Mouse (Mus musculus) limb, embryonic 11.5 days (tissue): ENCODE measurements around the gene Gga3. TPM values are rescaled to one million over a fixed set of nuclear protein-coding genes. Genes with fewer than 3 reads are reported as not detected.

ENCODE experiments used
- ATAC-seq: fragments of 200-750 bp; cut with Nextera tagmentation; 2 replicates; pipeline ENCODE4 v1.8.0; 2017; ENCODE audit warnings: low read depth; ENCODE audit not compliant: insufficient number of reproducible peaks, low FRiP score, low TSS enrichment
- DNase-seq: peaks from one replicate; pipeline ENCODE4 v3.0.0-alpha.2; 2015; ENCODE audit warnings: low spot score
- H3K27ac ChIP-seq: fragments of 300-500 bp; sonication (generic); replicated peaks from 2 replicates; pipeline ENCODE4 v1.5.1; 2014; ENCODE audit warnings: low read depth, mild to moderate bottlenecking, low read length
- H3K27me3 ChIP-seq: fragments of 300-500 bp; sonication (generic); 2 replicates; pipeline ENCODE4 v1.6.1; 2014; ENCODE audit warnings: mild to moderate bottlenecking, low read length, mixed read lengths; ENCODE audit not compliant: control insufficient read depth, insufficient read depth
- H3K36me3 ChIP-seq: fragments of 300-500 bp; sonication (generic); 2 replicates; pipeline ENCODE4 v1.6.1; 2014; ENCODE audit warnings: mild to moderate bottlenecking, low read length, moderate library complexity, mixed read lengths; ENCODE audit not compliant: control insufficient read depth, insufficient read depth
- H3K4me1 ChIP-seq: fragments of 300-500 bp; sonication (generic); 2 replicates; pipeline ENCODE4 v1.6.1; 2014; ENCODE audit warnings: low read length, mixed read lengths; ENCODE audit not compliant: control insufficient read depth, insufficient read depth
- H3K4me2 ChIP-seq: fragments of 300-500 bp; sonication (generic); 2 replicates; pipeline ENCODE4 v1.6.1; 2014; ENCODE audit warnings: low read depth, mild to moderate bottlenecking, moderate library complexity; ENCODE audit not compliant: severe bottlenecking
- H3K4me3 ChIP-seq: fragments of 300-500 bp; sonication (generic); 2 replicates; pipeline ENCODE4 v1.5.1; 2014; ENCODE audit warnings: low read depth, low read length
- H3K9ac ChIP-seq: fragments of 300-500 bp; sonication (generic); 2 replicates; pipeline ENCODE4 v1.6.1; 2014; ENCODE audit warnings: mild to moderate bottlenecking, low read length
- H3K9me3 ChIP-seq: fragments of 300-500 bp; sonication (generic); 2 replicates; pipeline ENCODE4 v1.6.1; 2016; ENCODE audit warnings: low read length; ENCODE audit not compliant: control insufficient read depth
- WGBS: fragments of 180-500 bp; shearing (Covaris S2); extraction: QIAGEN DNeasy Blood & Tissue Kit; methylation state at CpG from one replicate; pipeline ENCODE4 v1.1.7; 2014; 5-methylcytosine and 5-hydroxymethylcytosine counted together
- polyA plus RNA-seq: library from polyadenylated mRNA; unstranded; fragments of >200 nt; fragmentation: Nextera tagmentation; extraction: Ambion mirVana; gene quantifications from 2 replicates; pipeline ENCODE4 v1.2.1, GENCODE M21; 2014

The Gga3 gene
- polyA plus RNA-seq, 1 experiment from 2014 or later, result 21.3 TPM

DNA sequence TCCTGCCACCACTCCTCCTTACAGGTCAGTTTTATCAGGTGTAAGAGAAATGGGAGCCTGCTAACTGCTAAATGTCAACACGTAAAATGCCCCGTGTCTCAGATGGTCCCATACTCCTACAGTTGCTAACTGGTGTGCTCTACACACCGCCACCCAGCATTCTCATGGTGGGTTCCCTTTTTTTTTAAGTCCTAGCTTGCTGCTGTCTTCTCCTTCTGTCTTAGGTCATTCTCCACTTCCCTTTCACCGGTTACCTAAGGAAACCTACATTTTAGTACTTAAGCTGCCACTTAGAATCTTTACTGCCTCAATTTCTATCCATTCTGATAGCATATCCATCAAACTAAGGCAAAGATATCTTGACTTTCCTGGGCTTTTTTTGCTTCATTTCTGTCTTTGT is 2.7 kb downstream of the Gga3 start:
- H3K27ac ChIP-seq, result no peak overlapping the region
- no peak overlapping the region for H3K9ac ChIP-seq
- H3K27me3 ChIP-seq, result no peaks in the 10 kb centered on the region
- peaks cover 3% of the 10 kb centered on the region; the same call in 1 of the 2 replicates for H3K36me3 ChIP-seq
- H3K9me3 ChIP-seq, result no peaks in the 10 kb centered on the region
- ATAC-seq, result no peak
- DNase-seq, result no peak
- no peak overlapping the region for H3K4me3 ChIP-seq
- no peak overlapping the region for H3K4me2 ChIP-seq
- WGBS, result 94% methylated on average over 4 of the region's 4 CpGs
- peaks cover 15% of the 10 kb centered on the region; the same call in 1 of the 2 replicates for H3K4me1 ChIP-seq

GRCm38 (mm10) chr11:115600743-115601142 is 3.1 kb downstream of the Gga3 start:
- H3K4me3 ChIP-seq, result no peak overlapping the region

GRCm38 (mm10) chr11:115599722-115600121 is 4.1 kb downstream of the Gga3 start:
- no peak overlapping the region for H3K4me3 ChIP-seq
- WGBS, result 96% methylated on average over 7 of the region's 7 CpGs
- H3K9ac ChIP-seq, result no peak overlapping the region
- no peak overlapping the region for H3K4me2 ChIP-seq
- peaks cover 6% of the 10 kb centered on the region; the same call in 1 of the 2 replicates for H3K36me3 ChIP-seq
- DNase-seq (no peak), ATAC-seq (no peak)
- no peak overlapping the region for H3K27ac ChIP-seq
- H3K9me3 ChIP-seq, result no peaks in the 10 kb centered on the region
- no peaks in the 10 kb centered on the region for H3K27me3 ChIP-seq
- peaks cover 11% of the 10 kb centered on the region; the same call in 1 of the 2 replicates for H3K4me1 ChIP-seq

More at GRCm38 (mm10) chr11:115600743-115601142, 3.1 kb downstream of the Gga3 start:
- Histone ChIP-seq H3K9ac (no peak overlapping the region), H3K4me2 (no peak overlapping the region), H3K27me3 (no peaks in the 10 kb centered on the region), H3K27ac (no peak overlapping the region), H3K9me3 (no peaks in the 10 kb centered on the region), H3K36me3 (peaks cover 5% of the 10 kb centered on the region; the same call in 1 of the 2 replicates), H3K4me1 (peaks cover 15% of the 10 kb centered on the region; the same call in 1 of the 2 replicates)
- DNase-seq (no peak), ATAC-seq (no peak)
- over 99% methylated on average over 15 of the region's 15 CpGs for WGBS

- H3K4me3 ChIP-seq, result no peak overlapping the region
- DNase-seq, result no peak
- no peak overlapping the region for H3K27ac ChIP-seq
- no peak overlapping the region for H3K9ac ChIP-seq
- no peaks in the 10 kb centered on the region for H3K27me3 ChIP-seq
- H3K4me2 ChIP-seq, result no peak overlapping the region
- no peak for ATAC-seq
- H3K9me3 ChIP-seq, result no peaks in the 10 kb centered on the region
- 96% methylated on average over 4 of the region's 4 CpGs for WGBS
- H3K4me1 ChIP-seq, result peaks cover 8% of the 10 kb centered on the region; the same call in 1 of the 2 replicates
- peaks cover 13% of the 10 kb centered on the region for H3K36me3 ChIP-seq
Observed at GRCm38 (mm10) chr11:115598309-115598708, 5.5 kb downstream of the Gga3 start.

- DNase-seq, result no peak
- no peak overlapping the region for H3K9ac ChIP-seq
- no peak overlapping the region for H3K4me2 ChIP-seq
- H3K9me3 ChIP-seq, result no peaks in the 10 kb centered on the region
- H3K4me3 ChIP-seq, result no peak overlapping the region
- H3K27me3 ChIP-seq, result no peaks in the 10 kb centered on the region
- no peak for ATAC-seq
- H3K36me3 ChIP-seq, result peaks cover 26% of the 10 kb centered on the region
- H3K4me1 ChIP-seq, result no peaks in the 10 kb centered on the region
- 93% methylated on average over 3 of the region's 3 CpGs for WGBS
- no peak overlapping the region for H3K27ac ChIP-seq
Observed at GRCm38 (mm10) chr11:115595209-115595608, 8.6 kb downstream of the Gga3 start.

DNA sequence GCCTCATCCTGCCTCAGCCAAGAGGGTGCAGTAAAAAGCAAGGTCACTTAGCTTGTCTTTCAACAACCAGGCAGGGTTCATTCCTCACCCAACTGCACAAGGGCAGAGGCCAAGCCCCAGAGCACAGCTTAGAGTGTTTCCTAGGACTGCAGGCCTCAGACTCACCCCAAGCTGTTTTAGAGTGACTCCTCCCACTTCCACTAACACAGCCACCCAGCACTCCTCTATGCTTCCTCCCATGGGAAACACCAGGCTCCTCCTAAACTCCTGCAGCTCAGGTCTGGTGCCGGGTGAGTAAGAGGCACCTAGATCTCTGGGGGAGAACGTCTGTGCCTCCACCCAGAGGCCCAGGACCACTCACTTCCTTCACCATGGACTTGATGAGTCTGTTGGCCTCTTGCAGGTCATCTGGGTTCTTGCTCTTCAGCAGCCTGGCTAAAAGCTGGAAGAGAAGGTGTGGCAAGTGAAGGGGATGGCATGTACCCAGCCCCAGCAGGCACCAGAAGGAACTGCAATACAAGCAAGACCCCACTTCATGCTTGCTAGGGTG is 13.2 kb downstream of the Gga3 start:
- Histone ChIP-seq H3K36me3 (peaks cover 51% of the 10 kb centered on the region), H3K4me2 (no peak overlapping the region), H3K27ac (no peak overlapping the region), H3K4me1 (no peaks in the 10 kb centered on the region), H3K4me3 (no peak overlapping the region), H3K27me3 (no peaks in the 10 kb centered on the region), H3K9me3 (no peaks in the 10 kb centered on the region), H3K9ac (no peak overlapping the region)
- DNase-seq (no peak), ATAC-seq (no peak)
- 94% methylated on average over 2 of the region's 2 CpGs for WGBS

DNA sequence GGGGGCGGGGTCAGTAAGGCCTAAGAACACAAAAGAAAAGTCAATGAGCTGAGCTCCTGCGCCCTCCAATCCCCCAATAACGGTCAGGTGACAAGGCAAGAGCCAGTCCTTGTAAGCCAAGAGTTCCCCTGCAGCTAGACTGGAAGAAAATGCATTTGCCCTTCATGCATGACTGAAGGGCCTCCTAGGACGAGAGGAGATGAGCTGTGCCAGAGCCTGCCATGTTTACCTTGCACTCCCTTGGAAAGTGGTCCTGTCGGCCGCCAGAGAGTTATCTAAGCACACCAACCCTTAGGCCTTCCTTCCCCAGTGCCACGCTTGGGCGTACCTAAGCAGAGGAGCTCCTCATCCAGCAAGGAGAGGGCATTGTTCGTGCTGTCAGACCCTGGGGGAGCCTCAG is 15.9 kb downstream of the Gga3 start:
- Histone ChIP-seq H3K9me3 (no peaks in the 10 kb centered on the region), H3K4me3 (no peak overlapping the region), H3K36me3 (peaks cover 64% of the 10 kb centered on the region), H3K9ac (no peak overlapping the region), H3K27me3 (no peaks in the 10 kb centered on the region), H3K4me1 (no peaks in the 10 kb centered on the region), H3K4me2 (no peak overlapping the region), H3K27ac (no peak overlapping the region)
- 84% methylated on average over 9 of the region's 9 CpGs for WGBS
- ATAC-seq, result no peak
- no peak for DNase-seq

DNA sequence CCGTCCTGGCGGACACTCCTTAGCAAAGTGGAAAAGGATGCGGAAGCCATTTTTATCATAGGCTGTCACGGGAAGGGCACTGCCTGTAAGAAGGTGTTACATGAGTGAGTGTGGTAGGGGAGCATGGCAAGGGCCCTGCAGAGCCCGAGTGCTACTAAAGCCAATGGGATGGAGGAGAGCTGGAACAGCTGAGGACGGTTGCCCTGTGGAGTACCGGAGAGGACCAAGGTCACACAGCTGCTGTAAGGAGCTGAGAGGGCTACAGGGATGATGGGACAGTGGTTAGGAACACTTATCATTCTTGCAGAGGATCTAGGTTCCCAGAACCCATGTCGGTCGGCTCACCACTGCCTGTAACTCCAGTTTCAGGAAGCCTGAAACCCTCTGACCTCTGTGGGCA is 17.4 kb downstream of the Gga3 start:
- Histone ChIP-seq H3K4me3 (no peak overlapping the region), H3K9ac (no peak overlapping the region), H3K27me3 (no peaks in the 10 kb centered on the region), H3K4me2 (no peak overlapping the region), H3K9me3 (no peaks in the 10 kb centered on the region), H3K4me1 (no peaks in the 10 kb centered on the region), H3K27ac (no peak overlapping the region), H3K36me3 (peaks cover 62% of the 10 kb centered on the region)
- WGBS, result 91% methylated on average over 9 of the region's 9 CpGs
- ATAC-seq (no peak), DNase-seq (no peak)

DNA sequence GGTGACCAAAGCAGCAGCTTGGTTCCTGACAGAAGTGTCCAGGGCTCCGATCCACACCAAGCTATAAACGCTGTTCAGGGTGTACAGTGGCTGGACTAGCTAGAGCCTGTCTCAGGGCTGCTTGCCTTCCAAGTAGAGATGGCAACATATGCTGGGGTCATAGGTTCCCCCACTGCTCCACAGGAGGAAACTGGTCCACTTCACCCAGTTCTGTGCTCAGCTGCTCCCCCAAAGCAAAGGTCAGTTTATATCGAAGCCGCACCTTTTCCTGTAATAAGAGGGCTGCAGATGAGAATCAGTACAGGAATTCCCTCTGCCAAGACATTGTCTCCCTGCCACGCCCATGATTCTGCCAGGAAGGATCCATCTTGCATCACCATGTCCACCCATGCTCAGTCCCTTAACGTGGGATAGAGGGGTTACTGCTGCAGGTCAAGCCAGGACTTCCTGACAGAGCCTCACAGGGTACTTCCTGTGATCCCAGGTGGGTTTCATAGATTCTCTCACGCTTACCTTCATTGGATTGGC is 18.2 kb downstream of the Gga3 start:
- Histone ChIP-seq H3K4me3 (no peak overlapping the region), H3K27me3 (no peaks in the 10 kb centered on the region)
- 91% methylated on average over 7 of the region's 7 CpGs for WGBS

More for the DNA sequence above, 18.2 kb downstream of the Gga3 start:
- H3K36me3 ChIP-seq, result peaks cover 65% of the 10 kb centered on the region
- ATAC-seq (no peak), DNase-seq (no peak)
- H3K27ac ChIP-seq, result no peak overlapping the region
- H3K9me3 ChIP-seq, result no peaks in the 10 kb centered on the region
- no peak overlapping the region for H3K4me2 ChIP-seq
- H3K9ac ChIP-seq, result no peak overlapping the region
- H3K4me1 ChIP-seq, result no peaks in the 10 kb centered on the region
